Mouse (Mus musculus) heart, embryonic 14.5 days (tissue): ENCODE measurements around the gene Tmem54. TPM values are rescaled to one million over a fixed set of nuclear protein-coding genes. Genes with fewer than 3 reads are reported as not detected.

Experiments
- ATAC-seq: fragments of 200-750 bp; cut with Nextera tagmentation; 2 replicates; pipeline ENCODE4 v1.8.0; 2017; ENCODE audit warnings: low read depth, moderate TSS enrichment; ENCODE audit not compliant: insufficient number of reproducible peaks, insufficient read depth, low FRiP score
- H3K27ac ChIP-seq, 2 experiments: fragments of 200-500 bp in 1 of 2; fragments of 300-500 bp in 1 of 2; sonication (generic) in 1 of 2; replicated peaks in 1 of 2; 2 replicates each; pipeline ENCODE4 v1.5.1; 2012 to 2014; ENCODE audit warnings: low read depth in 2 of 2, low read length in 2 of 2, control low read depth in 1 of 2, mild to moderate bottlenecking in 1 of 2, mixed read lengths in 1 of 2; ENCODE audit not compliant: control insufficient read depth in 1 of 2, insufficient read depth in 1 of 2
- H3K27me3 ChIP-seq: fragments of 300-500 bp; sonication (generic); 2 replicates; pipeline ENCODE4 v1.6.1; 2014; ENCODE audit warnings: mild to moderate bottlenecking, low read length, control low read depth; ENCODE audit not compliant: control insufficient read depth, insufficient read depth
- H3K36me3 ChIP-seq: fragments of 300-500 bp; sonication (generic); 2 replicates; pipeline ENCODE4 v1.6.1; 2014; ENCODE audit warnings: mild to moderate bottlenecking, control low read depth, low read length, mixed read lengths; ENCODE audit not compliant: control insufficient read depth, insufficient read depth
- H3K4me1 ChIP-seq, 2 experiments: fragments of 200-500 bp in 1 of 2; fragments of 300-500 bp in 1 of 2; sonication (generic) in 1 of 2; 2 replicates each; pipeline ENCODE4 v1.6.1; 2012 to 2014; ENCODE audit warnings: low read length in 2 of 2, control low read depth in 1 of 2, mixed read lengths in 1 of 2; ENCODE audit not compliant: control insufficient read depth in 2 of 2, insufficient read depth in 2 of 2
- H3K4me2 ChIP-seq: fragments of 300-500 bp; sonication (generic); 2 replicates; pipeline ENCODE4 v1.6.1; 2014; ENCODE audit warnings: mild to moderate bottlenecking, low read length
- H3K4me3 ChIP-seq, 2 experiments: fragments of 200-500 bp in 1 of 2; fragments of 300-500 bp in 1 of 2; sonication (generic) in 1 of 2; 2 replicates each; pipeline ENCODE4 v1.5.1; 2012 to 2014; ENCODE audit warnings: low read length in 2 of 2, mild to moderate bottlenecking in 2 of 2, control low read depth in 1 of 2, low read depth in 1 of 2, moderate library complexity in 1 of 2; ENCODE audit not compliant: control insufficient read depth in 1 of 2, insufficient read depth in 1 of 2
- H3K9ac ChIP-seq: fragments of 300-500 bp; sonication (generic); 2 replicates; pipeline ENCODE4 v1.6.1; 2014; ENCODE audit warnings: mild to moderate bottlenecking, low read length
- H3K9me3 ChIP-seq: fragments of 300-500 bp; sonication (generic); 2 replicates; pipeline ENCODE4 v1.6.1; 2016; ENCODE audit warnings: low read length, control low read depth; ENCODE audit not compliant: control insufficient read depth
- WGBS: fragments of 180-500 bp; shearing (Covaris S2); extraction: QIAGEN DNeasy Blood & Tissue Kit; methylation state at CpG from one replicate; pipeline ENCODE4 v1.1.7; 2014; 5-methylcytosine and 5-hydroxymethylcytosine counted together
- polyA plus RNA-seq: library from polyadenylated mRNA; unstranded; fragments of >200 nt; fragmentation: Nextera tagmentation; extraction: Ambion mirVana; gene quantifications from 2 replicates; pipeline ENCODE4 v1.2.1, GENCODE M21; 2014

The Tmem54 gene
- polyA plus RNA-seq, result not detected in 2 replicates

- 1% methylated on average over 40 of the region's 40 CpGs for WGBS
Observed at GRCm38 (mm10) chr4:129105356-129105755, at the start of gene Tmem54. Gene Tmem54, plus strand, starts transcription at chr4:129105548.

DNA sequence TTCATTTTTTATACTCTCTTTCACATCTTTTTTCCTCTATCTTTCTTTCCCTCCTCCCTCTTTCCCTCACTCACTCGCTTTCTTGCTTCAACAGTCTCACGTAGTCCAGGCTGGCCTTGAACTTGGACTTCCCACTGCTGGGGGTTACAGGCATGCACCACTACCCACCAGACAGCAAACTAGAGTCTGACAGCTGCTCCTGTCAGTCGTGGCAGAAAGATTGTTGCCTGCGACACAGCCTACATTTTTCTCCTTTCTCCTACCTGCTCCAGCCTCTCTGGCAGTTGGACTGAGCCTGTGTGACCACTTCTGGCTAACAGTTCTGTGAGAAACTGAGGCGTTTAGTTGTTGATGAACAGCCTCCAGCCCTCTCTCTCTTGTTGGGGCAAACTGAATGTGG lies 49.8 kb upstream of the Tmem54 start:
- H3K27ac ChIP-seq, result no peak overlapping the region
- peaks cover 6% of the 10 kb centered on the region; the same call in 1 of the 2 replicates for H3K27me3 ChIP-seq
- no peaks in the 10 kb centered on the region for H3K36me3 ChIP-seq
- H3K9ac ChIP-seq, result no peak overlapping the region
- H3K4me1 ChIP-seq, result peaks cover 5 to 24% of the 10 kb centered on the region in 2 experiments
- H3K9me3 ChIP-seq, result no peaks in the 10 kb centered on the region
- no peak for ATAC-seq
- no peak overlapping the region for H3K4me3 ChIP-seq
- 78% methylated on average over 5 of the region's 5 CpGs for WGBS
- no peak overlapping the region for H3K4me2 ChIP-seq

More at GRCm38 (mm10) chr4:129105356-129105755, at the start of gene Tmem54:
- ATAC-seq, result no peak
- Histone ChIP-seq H3K9ac (no peak within 1 kb of the TSS), H3K27me3 (peaks cover 51% of the 10 kb centered on the region), H3K36me3 (no peaks in the 10 kb centered on the region), H3K27ac (no peak within 1 kb of the TSS), H3K4me2 (peak within 1 kb of the TSS; percentile 53), H3K4me1 (peaks cover 0 to 4% of the 10 kb centered on the region in 2 experiments; a peak in 1 of 4 replicates), H3K9me3 (no peaks in the 10 kb centered on the region), H3K4me3 (peak within 1 kb of the TSS in 1 of 2 experiments; percentile 24; a peak in 1 of 4 replicates)

GRCm38 (mm10) chr4:129057533-129058206 lies 47.7 kb upstream of the Tmem54 start:
- Histone ChIP-seq H3K9me3 (no peaks in the 10 kb centered on the region), H3K4me2 (peak overlapping the region; percentile 100), H3K4me1 (peaks cover 0 to 10% of the 10 kb centered on the region in 2 experiments; a peak in 2 of 4 replicates), H3K27ac (peak overlapping the region; percentile 34 to 85; a peak in 3 of 4 replicates), H3K4me3 (peak overlapping the region; percentile 88 to 91), H3K36me3 (no peaks in the 10 kb centered on the region), H3K9ac (peak overlapping the region; percentile 91), H3K27me3 (no peaks in the 10 kb centered on the region)
- peak; percentile 96 for ATAC-seq
- 4% methylated on average over 34 of the region's 44 CpGs for WGBS

GRCm38 (mm10) chr4:129058207-129059092 lies 46.9 kb upstream of the Tmem54 start, which contains the start of gene Rnf19b:
Gene Rnf19b, plus strand, starts transcription at chr4:129058271.
- WGBS, result under 1% methylated on average over 74 of the region's 107 CpGs

DNA sequence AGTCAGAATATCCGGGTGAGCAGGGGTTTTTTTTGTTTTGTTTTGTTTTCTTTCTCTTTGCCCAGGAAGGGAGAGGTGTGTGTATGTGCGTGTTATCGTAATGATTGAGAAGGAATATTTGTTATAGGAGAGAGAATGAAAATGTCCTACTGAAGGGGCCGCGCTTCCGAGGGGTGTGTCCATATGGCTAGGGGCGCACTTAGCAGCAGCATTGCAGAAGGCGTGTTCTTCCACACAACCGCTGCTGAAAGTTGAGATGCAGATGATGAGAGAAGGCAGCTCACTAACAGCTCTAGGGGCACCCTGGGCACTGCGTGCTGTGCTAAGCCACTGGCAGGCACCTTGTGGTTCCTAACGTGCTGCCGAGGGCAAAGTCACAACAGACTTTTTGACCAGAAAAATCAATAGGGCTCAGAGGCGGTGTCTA lies 46.2 kb upstream of the Tmem54 start:
- no peaks in the 10 kb centered on the region for H3K9me3 ChIP-seq
- H3K9ac ChIP-seq, result peak overlapping the region; percentile 91
- no peak for ATAC-seq
- H3K4me2 ChIP-seq, result peak overlapping the region; percentile 100
- H3K27ac ChIP-seq, result peak overlapping the region in 1 of 2 experiments; percentile 85; a peak in 2 of 4 replicates
- peak overlapping the region; percentile 88 to 91 for H3K4me3 ChIP-seq
- H3K4me1 ChIP-seq, result peaks cover 0 to 10% of the 10 kb centered on the region in 2 experiments; a peak in 2 of 4 replicates
- WGBS, result 5% methylated on average over 13 of the region's 13 CpGs
- no peaks in the 10 kb centered on the region for H3K27me3 ChIP-seq
- H3K36me3 ChIP-seq, result no peaks in the 10 kb centered on the region

More at GRCm38 (mm10) chr4:129058207-129059092, 46.9 kb upstream of the Tmem54 start, which contains the start of gene Rnf19b:
- peaks cover 0 to 10% of the 10 kb centered on the region in 2 experiments; a peak in 2 of 4 replicates for H3K4me1 ChIP-seq
- H3K36me3 ChIP-seq, result no peaks in the 10 kb centered on the region
- peak within 1 kb of the TSS; percentile 88 to 91 for H3K4me3 ChIP-seq
- H3K27ac ChIP-seq, result peak within 1 kb of the TSS; percentile 34 to 85; a peak in 3 of 4 replicates
- H3K27me3 ChIP-seq, result no peaks in the 10 kb centered on the region
- peak; percentile 33 for ATAC-seq
- H3K4me2 ChIP-seq, result peak within 1 kb of the TSS; percentile 100
- no peaks in the 10 kb centered on the region for H3K9me3 ChIP-seq
- H3K9ac ChIP-seq, result peak within 1 kb of the TSS; percentile 91

- H3K27me3 ChIP-seq, result no peaks in the 10 kb centered on the region
- H3K36me3 ChIP-seq, result no peaks in the 10 kb centered on the region
- peaks cover 0 to 10% of the 10 kb centered on the region in 2 experiments; a peak in 2 of 4 replicates for H3K4me1 ChIP-seq
- no peaks in the 10 kb centered on the region for H3K9me3 ChIP-seq
- ATAC-seq, result no peak
- H3K4me2 ChIP-seq, result peak overlapping the region; percentile 100
- H3K4me3 ChIP-seq, result peak overlapping the region in 1 of 2 experiments; percentile 88; a peak in 2 of 4 replicates
- peak overlapping the region; percentile 91 for H3K9ac ChIP-seq
- WGBS, result 42% methylated on average over 4 of the region's 4 CpGs
- no peak overlapping the region for H3K27ac ChIP-seq
Observed at GRCm38 (mm10) chr4:129059922-129060321, 45.4 kb upstream of the Tmem54 start.

GRCm38 (mm10) chr4:129061486-129061885 lies 43.9 kb upstream of the Tmem54 start:
- Histone ChIP-seq H3K36me3 (no peaks in the 10 kb centered on the region), H3K9me3 (no peaks in the 10 kb centered on the region), H3K4me1 (peaks cover 0 to 10% of the 10 kb centered on the region in 2 experiments; a peak in 2 of 4 replicates), H3K4me2 (no peak overlapping the region), H3K27me3 (no peaks in the 10 kb centered on the region), H3K27ac (no peak overlapping the region), H3K9ac (no peak overlapping the region), H3K4me3 (no peak overlapping the region)
- 92% methylated on average over 1 of the region's 1 CpGs for WGBS
- no peak for ATAC-seq
